Mouse (Mus musculus) lung, postnatal 10 days (tissue): ENCODE measurements at regions not wholly inside any gene's neighbourhood (a gene's known extent, or its start where the extent isn't known, plus 50 kb on each side); places are given as distances from the start of the nearest gene placed in this dataset.
A peak's percentile ranks its signal among the peaks of the same experiment; 100 is the strongest.
"Not testable (repeated sequence)": the region's sequence is repeated elsewhere in the genome, so short reads cannot be mapped to it uniquely, and the experiment has no call there.

Experiments
- DNase-seq: peaks from one replicate; pipeline ENCODE4 v3.0.0; 2021

DNA sequence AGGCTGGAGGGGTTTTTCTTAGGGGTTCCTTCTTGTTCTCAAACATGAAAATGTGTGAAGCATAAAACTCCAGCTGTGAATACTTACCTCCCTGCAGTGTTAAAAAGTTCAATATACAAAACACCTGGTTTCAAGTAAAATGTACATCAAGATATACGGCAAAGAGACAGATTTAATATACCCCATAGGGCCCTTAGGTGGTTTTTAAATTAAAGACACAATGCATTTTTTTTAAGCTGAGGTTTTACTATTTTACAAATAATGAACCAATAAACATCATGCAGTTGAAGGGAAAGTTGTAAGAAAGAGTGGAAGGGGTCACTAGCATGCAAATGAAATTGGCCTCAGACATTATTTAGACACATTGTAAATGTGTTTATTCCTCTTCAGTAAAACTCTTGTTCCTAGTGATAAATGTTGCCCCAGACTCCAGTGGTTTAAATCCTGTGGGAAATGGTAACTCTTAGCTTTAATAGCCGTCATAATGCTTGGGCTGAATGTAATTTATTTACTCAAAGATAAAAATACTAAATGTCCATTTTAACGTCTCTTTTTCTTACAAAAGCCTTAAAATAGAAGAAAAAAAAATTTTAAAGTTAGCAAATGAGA lies 1337.9 kb downstream of the Efnb2 start:
- DNase-seq, result no peak

DNA sequence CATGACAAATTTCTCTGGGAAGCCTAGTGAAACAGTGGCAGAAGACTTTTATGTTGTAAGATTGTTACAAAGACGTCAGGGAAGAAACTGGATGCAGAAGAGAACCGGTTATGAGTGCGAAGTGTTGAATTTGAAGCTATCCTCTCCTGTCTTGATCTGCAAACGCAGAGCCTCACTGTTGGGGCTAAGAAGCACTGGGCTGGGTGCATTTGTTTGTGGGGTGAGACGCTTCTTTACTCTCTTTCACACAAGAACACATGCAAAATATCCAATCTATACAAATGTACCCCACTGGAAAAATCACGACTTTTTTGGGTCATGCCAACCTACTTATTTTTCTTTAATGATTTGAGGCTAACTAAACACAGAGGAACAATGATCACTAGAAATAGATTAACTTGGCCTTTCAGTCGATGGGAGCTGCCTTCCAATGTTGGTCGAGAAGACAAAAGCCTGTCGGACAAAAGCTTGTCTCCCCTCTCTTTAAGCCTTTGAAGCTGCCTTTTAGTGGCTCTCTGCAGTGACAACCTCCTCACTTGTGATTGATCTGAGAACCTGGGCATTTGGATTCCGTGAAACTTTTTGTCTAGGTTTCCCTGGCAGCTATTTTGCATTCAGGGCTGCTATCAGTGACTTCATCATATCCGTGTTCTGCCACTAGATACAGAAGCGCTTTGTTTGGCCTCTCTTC lies 1338.5 kb downstream of the Efnb2 start:
- no peak for DNase-seq

DNA sequence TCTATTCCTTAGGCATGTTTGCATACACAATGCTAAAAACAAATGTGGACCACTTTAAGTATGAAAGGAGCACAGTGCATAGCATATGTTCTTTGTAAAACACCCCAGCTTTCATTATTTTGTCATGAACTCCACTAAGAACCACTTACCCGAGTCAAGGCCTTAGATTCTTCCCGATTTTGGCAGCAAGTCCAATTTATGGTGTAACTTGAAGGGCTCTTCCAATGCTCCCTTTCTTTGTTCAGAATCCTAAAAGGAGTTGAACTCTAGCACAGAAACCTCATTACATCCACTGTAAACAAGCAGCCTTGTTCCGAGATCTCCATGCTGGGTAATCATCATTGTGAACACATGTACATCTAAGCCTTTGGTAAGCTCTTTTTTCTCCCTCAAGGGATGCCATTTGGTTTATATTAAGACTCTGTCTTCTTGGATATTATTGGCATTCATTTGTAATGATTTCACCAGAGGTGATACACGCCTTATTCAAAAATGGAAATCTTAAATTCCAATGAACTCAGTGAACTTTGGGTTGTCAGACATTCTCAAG lies 1344.2 kb downstream of the Efnb2 start:
- DNase-seq, result peak; percentile 4

DNA sequence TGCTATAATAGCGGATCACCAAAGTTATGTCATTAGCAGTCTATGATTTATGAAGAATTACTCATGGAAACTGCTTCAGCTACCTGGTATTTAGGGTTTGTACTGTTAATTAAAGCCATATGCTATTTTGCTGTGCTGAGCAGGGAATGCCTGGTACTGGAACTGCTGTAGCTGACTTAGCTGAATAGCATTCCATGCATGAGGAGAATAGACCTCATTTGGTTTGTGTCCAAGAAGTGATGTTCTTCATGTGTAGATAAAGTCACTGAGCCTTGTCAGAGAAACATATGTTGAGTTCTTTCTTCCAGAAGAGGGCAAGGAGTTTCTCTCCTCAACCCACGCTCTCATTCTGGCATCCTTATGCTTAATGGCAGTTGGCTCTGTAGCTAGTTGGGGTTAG lies 1351.8 kb downstream of the Efnb2 start:
- no peak for DNase-seq

GRCm38 (mm10) chr8:7289361-7289760 lies 1371.7 kb downstream of the Efnb2 start:
- DNase-seq, result no peak

GRCm38 (mm10) chr8:7286581-7286980 lies 1374.5 kb downstream of the Efnb2 start:
- no peak for DNase-seq

- no peak for DNase-seq
These were observed 1393.6 kb downstream of the Efnb2 start for GRCm38 (mm10) chr8:7267406-7267805.

- DNase-seq, result not testable (repeated sequence)
These were observed 1406.7 kb downstream of the Efnb2 start for GRCm38 (mm10) chr8:7254336-7254735.

DNA sequence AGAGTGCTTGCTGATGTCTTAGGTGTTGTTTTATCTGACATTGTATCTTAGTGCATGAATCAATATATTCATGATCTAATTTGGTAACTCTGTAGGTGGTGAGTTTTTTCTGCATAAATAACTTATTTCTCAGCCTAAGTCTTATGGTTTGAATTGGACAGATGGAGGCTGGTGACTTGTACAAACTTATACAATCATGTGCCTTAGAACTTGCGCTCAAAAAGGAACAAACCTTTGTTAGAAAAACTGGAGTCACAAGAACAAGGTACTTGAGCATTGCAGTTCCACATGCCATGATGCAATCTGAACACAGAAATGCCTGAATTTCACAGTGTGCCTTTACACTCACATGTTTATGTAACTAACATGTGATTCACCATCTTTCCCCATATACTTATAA lies 1420.7 kb downstream of the Efnb2 start:
- DNase-seq, result no peak

GRCm38 (mm10) chr8:7234006-7234405 lies 1427.0 kb downstream of the Efnb2 start:
- no peak for DNase-seq

DNA sequence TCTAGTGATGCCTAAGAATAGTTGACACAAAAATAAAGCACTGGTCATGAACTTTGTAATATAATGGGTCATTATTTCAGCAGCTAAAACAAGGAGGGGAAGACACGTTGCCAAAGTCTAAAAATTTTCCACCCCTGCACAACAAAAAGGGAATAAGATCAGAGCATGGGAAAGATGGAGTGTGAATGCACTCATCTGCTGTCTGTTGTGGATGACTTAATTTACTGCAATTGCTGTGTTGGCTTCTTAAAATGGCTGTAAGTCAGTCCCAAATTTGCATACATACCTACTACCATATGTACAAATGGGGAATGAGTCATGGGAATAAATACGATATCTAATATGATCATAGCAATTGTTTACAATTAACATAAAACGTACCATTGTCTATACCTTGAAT lies 1441.7 kb downstream of the Efnb2 start:
- DNase-seq, result no peak

GRCm38 (mm10) chr8:7207178-7207577 lies 1453.9 kb downstream of the Efnb2 start:
- peak; percentile 13 for DNase-seq

GRCm38 (mm10) chr8:7206596-7206995 lies 1454.4 kb downstream of the Efnb2 start:
- no peak for DNase-seq

DNA sequence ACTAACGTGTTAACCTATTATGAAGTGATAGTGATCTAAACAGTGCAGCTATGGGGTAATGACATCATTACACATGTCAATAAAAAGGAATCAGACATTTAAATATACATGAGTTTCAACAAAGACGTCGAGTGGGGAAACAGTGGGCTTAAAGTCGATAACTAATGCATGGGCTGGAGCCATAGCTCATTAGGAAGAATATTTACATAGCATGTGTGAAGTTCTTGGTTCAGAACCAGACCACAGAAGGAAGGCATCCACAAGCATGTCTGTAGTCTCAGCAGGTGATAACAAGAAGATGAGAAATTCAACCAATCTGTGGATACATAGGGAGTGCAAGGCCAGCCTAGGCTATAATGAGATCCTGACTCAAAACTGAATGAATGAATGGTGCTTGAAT lies 1456.0 kb downstream of the Efnb2 start:
- no peak for DNase-seq

DNA sequence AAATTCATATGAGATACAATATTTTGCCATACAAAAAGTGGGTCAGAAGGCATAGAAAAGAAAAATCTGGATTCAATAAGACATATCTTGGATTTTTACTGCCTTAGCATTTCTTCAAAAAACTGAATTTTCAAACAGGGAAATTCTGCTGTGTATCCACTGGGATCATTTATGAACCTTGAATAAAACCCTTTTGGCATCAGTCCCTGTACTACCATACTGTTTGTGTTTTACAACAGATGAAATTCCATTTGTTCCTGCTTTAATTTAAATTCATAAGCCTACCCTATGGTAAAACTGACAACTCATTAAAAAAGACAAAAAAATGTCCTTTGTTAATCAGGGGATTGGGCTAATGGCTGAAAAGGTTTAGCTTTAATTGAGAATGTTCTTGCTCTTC lies 1470.3 kb downstream of the Efnb2 start:
- DNase-seq, result no peak

GRCm38 (mm10) chr8:7163361-7163760 lies 1497.7 kb downstream of the Efnb2 start:
- peak; percentile 4 for DNase-seq

- no peak for DNase-seq
These were observed 1529.3 kb downstream of the Efnb2 start for GRCm38 (mm10) chr8:7131746-7132145.

GRCm38 (mm10) chr8:7108849-7109248 lies 1552.2 kb downstream of the Efnb2 start:
- no peak for DNase-seq

- no peak for DNase-seq
These were observed 1563.5 kb downstream of the Efnb2 start for GRCm38 (mm10) chr8:7097577-7097976.

GRCm38 (mm10) chr8:7092831-7093230 lies 1568.2 kb downstream of the Efnb2 start:
- no peak for DNase-seq

GRCm38 (mm10) chr8:7088123-7088522 lies 1572.9 kb downstream of the Efnb2 start:
- no peak for DNase-seq

DNA sequence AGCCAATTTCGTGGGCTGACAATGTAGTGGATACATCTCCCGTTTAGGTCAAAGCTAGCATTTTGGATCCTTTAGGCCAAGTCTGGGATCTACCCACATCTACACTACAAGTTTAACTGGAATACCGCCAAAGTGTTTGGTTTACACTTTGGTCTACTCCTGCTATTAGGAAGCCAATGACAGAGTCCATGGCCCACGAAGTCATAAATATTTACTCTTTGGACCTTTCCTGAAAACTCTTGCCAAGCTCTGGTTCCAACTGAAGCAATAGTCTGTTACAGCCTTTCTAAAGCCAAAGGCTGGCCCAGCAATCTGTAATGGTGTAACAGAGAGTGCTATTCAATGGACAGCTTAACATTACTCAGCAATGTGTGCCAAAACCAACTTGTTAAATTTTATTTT lies 1600.8 kb downstream of the Efnb2 start:
- peak; percentile 77 for DNase-seq

- DNase-seq, result no peak
These were observed 1634.7 kb downstream of the Efnb2 start for GRCm38 (mm10) chr8:7026247-7026844.

DNA sequence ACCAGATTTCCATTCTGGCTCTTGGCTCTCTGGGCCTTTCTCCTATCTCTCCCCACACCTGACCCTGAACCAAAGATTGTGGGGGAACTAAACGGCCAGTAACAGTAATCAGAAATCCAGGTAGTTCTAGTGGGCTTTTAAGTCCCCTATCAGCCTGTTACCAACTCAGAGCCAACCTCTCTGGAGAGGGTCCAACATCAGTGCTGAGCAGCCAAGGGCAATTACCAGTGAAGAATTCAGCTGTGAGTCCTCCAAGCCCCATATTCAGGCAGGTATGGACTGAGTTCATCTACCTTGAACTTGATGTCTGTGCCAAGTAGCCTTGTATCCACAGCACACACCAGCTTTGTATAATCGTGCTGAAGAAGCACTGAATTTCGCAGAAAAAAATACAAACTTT lies 1636.7 kb downstream of the Efnb2 start:
- DNase-seq, result no peak
